Mouse (Mus musculus) forebrain, embryonic 16.5 days (tissue): ENCODE measurements around the gene Atp6v0a4. TPM values are rescaled to one million over a fixed set of nuclear protein-coding genes. Genes with fewer than 3 reads are reported as not detected.

Source experiments
- ATAC-seq: fragments of 200-750 bp; cut with Nextera tagmentation; 2 replicates; pipeline ENCODE4 v1.8.0; 2017; ENCODE audit warnings: mild to moderate bottlenecking, moderate library complexity
- H3K27ac ChIP-seq: fragments of 300-500 bp; sonication (generic); 2 replicates; pipeline ENCODE4 v1.5.1; 2014; ENCODE audit warnings: low read length, control low read depth
- H3K27me3 ChIP-seq: fragments of 300-500 bp; sonication (generic); replicated peaks from 2 replicates; pipeline ENCODE4 v1.6.1; 2014; ENCODE audit warnings: low read length; ENCODE audit not compliant: control insufficient read depth, insufficient read depth
- H3K36me3 ChIP-seq: fragments of 300-500 bp; sonication (generic); 2 replicates; pipeline ENCODE4 v1.6.1; 2014; ENCODE audit not compliant: control insufficient read depth, insufficient read depth
- H3K4me1 ChIP-seq: fragments of 300-500 bp; sonication (generic); replicated peaks from 2 replicates; pipeline ENCODE4 v1.6.1; 2014; ENCODE audit warnings: low read length; ENCODE audit not compliant: control insufficient read depth, insufficient read depth
- H3K4me2 ChIP-seq: fragments of 300-500 bp; sonication (generic); 2 replicates; pipeline ENCODE4 v1.6.1; 2014; ENCODE audit warnings: mild to moderate bottlenecking, low read length, control low read depth
- H3K4me3 ChIP-seq: fragments of 300-500 bp; sonication (generic); replicated peaks from 2 replicates; pipeline ENCODE4 v1.5.1; 2014; ENCODE audit warnings: mild to moderate bottlenecking, low read length, control low read depth
- H3K9ac ChIP-seq: fragments of 300-500 bp; sonication (generic); replicated peaks from 2 replicates; pipeline ENCODE4 v1.6.1; 2014; ENCODE audit warnings: low read depth, low read length, control low read depth
- H3K9me3 ChIP-seq: fragments of 300-500 bp; sonication (generic); 2 replicates; pipeline ENCODE4 v1.6.1; 2016; ENCODE audit warnings: low read length; ENCODE audit not compliant: control insufficient read depth
- WGBS: fragments of 180-500 bp; shearing (Covaris S2); extraction: QIAGEN DNeasy Blood & Tissue Kit; methylation state at CpG from one replicate; pipeline ENCODE4 v1.1.7; 2014; 5-methylcytosine and 5-hydroxymethylcytosine counted together
- polyA plus RNA-seq: library from polyadenylated mRNA; unstranded; fragments of >200 nt; fragmentation: Nextera tagmentation; extraction: Ambion mirVana; gene quantifications from 2 replicates; pipeline ENCODE4 v1.2.1, GENCODE M21; 2015

The Atp6v0a4 gene
- polyA plus RNA-seq, 1 experiment from 2014 or later, result 0.27 TPM

DNA sequence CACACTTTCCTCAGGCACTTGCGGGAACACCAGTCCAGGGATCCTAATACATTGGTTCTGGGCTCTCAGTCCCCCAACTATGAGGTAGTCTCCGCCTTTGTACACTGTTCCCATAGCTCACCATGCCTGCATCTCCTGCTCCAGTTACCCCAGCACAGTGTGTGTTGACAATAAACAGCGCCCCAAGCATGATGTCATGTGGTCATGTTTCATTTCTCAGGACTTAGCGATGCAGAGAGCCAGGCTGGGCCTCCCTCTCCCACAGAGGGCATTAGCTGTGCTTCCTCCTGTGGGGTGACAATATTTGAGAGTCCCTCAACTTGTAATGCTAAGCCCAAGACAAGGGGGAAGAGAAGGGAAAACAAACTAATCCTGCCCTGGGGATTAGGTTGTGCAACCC is 76.4 kb downstream of the Atp6v0a4 start:
- Histone ChIP-seq H3K9me3 (no peaks in the 10 kb centered on the region), H3K27ac (no peak overlapping the region), H3K36me3 (no peaks in the 10 kb centered on the region), H3K4me3 (no peak overlapping the region), H3K4me1 (no peaks in the 10 kb centered on the region), H3K9ac (no peak overlapping the region), H3K4me2 (no peak overlapping the region), H3K27me3 (no peaks in the 10 kb centered on the region)
- ATAC-seq, result no peak
- 67% methylated on average over 4 of the region's 4 CpGs for WGBS

DNA sequence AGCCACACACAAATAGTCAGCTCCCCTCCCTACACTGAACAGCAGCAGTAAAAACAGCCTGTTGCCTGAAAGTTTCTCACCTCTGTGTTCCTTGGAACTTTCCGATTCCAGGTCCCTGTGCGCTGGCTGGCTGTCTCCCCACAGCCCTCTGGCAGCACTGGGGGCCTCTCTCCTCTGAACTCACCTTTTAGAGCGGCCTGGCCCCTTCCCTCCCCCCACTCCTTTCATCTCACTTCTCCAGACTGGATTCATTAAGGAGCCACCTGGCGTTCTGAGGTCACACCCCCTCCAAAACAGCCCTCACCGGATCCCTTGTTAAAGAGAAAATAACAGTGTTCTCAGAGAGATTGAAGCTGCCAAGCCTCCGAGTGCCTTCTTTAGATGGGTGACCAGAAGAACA is 77.5 kb downstream of the Atp6v0a4 start, which contains the start of gene Svopl:
TSS of gene Svopl (minus strand) at position 159 of the 400 bp plus-strand sequence.
- Histone ChIP-seq H3K27ac (no peak within 1 kb of the TSS), H3K4me2 (no peak within 1 kb of the TSS), H3K9ac (no peak within 1 kb of the TSS), H3K9me3 (no peaks in the 10 kb centered on the region), H3K27me3 (no peaks in the 10 kb centered on the region), H3K4me1 (no peaks in the 10 kb centered on the region), H3K36me3 (no peaks in the 10 kb centered on the region), H3K4me3 (no peak within 1 kb of the TSS)
- WGBS, result 11% methylated on average over 6 of the region's 6 CpGs
- no peak for ATAC-seq

DNA sequence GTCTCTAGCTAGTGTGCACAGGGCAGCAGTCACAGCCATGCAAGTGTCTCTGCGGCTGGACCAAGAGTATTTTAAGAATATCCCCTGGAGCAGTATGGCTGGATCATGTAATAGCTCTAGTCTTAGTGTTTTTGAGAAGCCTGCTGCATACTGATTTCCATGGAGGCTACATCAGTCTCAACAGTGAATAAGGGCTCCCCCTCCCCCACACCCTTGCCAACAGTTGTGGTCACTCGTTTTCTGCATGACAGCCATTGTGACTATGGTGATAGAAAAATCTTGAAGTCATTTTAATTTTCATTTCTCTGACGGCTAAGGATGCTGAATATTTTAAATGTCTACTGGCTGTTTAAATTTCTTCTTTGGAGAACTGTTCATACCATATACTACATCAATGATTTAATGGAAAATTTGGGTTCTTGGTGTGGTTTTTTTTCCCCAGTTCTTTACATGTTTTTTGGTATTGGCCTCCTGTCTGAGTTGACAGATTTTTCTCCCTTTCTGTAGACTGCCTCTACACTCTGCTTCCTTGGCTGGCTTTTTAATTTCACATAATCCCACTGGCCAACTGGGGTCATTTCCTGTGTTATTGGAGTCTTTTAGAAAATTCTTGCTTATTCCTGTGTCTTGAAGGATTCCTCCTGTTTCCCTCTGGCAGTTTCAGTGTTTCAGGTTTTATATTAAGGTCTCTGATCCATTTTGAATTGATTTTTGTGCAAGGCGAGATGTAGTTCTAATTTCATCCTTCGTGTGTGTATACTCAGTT is 91.4 kb downstream of the Atp6v0a4 start:
- WGBS, result 73% methylated on average over 5 of the region's 5 CpGs
- ATAC-seq, result no peak
- Histone ChIP-seq H3K9ac (no peak overlapping the region), H3K27ac (no peak overlapping the region), H3K36me3 (no peaks in the 10 kb centered on the region), H3K4me2 (no peak overlapping the region), H3K9me3 (no peaks in the 10 kb centered on the region), H3K4me3 (no peak overlapping the region), H3K4me1 (peaks cover 8% of the 10 kb centered on the region), H3K27me3 (no peaks in the 10 kb centered on the region)

DNA sequence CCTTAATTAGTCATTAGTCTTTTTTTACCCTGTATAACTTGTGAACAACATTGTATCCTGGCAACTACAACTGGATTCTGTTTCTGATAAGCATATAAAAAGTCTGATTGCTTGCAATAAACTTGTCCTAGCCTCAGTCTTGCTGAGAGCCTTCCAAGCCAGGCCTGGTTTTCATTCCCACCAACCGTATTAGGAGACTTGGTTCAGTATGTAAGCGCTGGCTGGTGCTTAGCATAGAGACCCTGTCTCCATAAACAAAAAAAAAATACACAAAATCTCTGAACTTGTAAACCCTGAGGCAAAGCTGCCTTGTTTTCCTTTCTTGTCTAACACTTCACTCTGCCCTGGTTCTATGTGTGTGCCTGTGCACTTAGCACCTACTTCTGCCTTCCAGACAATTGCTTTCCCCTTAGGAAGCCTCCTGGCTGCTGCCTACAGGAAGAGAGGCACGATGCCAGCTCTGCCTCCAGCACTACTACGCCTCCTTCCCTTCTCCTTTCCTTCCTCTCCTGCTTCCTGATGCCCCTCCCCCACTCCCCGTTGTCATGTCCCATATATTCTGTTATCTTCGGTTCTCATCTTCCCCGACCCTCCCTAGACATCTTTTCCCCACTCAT is 92.4 kb downstream of the Atp6v0a4 start:
- H3K27me3 ChIP-seq, result no peaks in the 10 kb centered on the region
- ATAC-seq, result peak; percentile 49; the same call in 1 of the 2 replicates
- 53% methylated on average over 7 of the region's 7 CpGs for WGBS
- no peak overlapping the region for H3K27ac ChIP-seq
- H3K9me3 ChIP-seq, result no peaks in the 10 kb centered on the region
- H3K4me1 ChIP-seq, result peaks cover 8% of the 10 kb centered on the region
- no peak overlapping the region for H3K4me2 ChIP-seq
- H3K9ac ChIP-seq, result no peak overlapping the region
- no peak overlapping the region for H3K4me3 ChIP-seq
- no peaks in the 10 kb centered on the region for H3K36me3 ChIP-seq

DNA sequence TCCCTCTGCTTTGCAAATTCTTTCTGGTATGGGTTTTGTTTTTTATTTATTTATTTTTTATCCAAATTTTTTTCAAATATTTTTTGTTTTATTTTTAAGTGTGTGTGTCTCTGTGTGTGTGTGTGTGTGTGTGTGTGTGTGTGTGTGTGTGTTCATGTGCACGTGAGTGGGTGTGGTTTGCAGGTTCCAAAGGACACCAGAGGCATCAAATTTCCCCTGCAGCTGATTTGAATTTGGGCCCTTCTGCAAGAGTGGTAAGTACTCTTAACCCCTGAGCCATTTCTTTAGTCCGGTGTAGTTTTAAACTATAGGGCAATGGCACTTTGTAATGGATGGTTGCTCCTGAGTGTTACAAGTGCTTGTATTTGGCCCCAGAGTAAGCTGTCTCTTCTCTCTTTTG is 96.2 kb downstream of the Atp6v0a4 start:
- Histone ChIP-seq H3K9me3 (no peaks in the 10 kb centered on the region), H3K27me3 (no peaks in the 10 kb centered on the region), H3K4me2 (no peak overlapping the region), H3K27ac (no peak overlapping the region), H3K4me3 (no peak overlapping the region), H3K36me3 (no peaks in the 10 kb centered on the region), H3K4me1 (peaks cover 8% of the 10 kb centered on the region), H3K9ac (no peak overlapping the region)
- 64% methylated on average over 2 of the region's 2 CpGs for whole genome bisulfite sequencing
- ATAC-seq, result no peak

DNA sequence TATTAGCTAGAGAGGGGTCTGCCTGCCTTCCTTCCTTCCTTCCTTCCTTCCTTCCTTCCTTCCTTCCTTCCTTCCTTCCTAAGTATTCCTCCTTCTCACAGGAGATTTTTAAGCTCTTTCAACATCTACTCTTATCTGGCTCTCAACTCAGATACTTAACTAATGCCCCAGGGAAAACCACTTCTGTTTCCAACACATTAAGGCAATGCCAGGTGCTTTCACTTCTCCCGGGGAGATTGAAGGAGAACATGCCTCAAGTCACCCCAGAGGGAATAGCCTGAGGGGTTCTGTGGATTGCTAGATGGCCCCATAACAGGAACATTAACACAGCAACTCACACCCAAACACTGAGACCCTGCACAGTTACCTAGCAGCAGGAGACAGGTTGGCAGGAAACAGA is 96.6 kb downstream of the Atp6v0a4 start:
- H3K4me2 ChIP-seq, result no peak overlapping the region
- no peak for ATAC-seq
- H3K27ac ChIP-seq, result no peak overlapping the region
- no peaks in the 10 kb centered on the region for H3K9me3 ChIP-seq
- WGBS, result 55% methylated on average over 1 of the region's 1 CpGs
- H3K27me3 ChIP-seq, result no peaks in the 10 kb centered on the region
- H3K36me3 ChIP-seq, result no peaks in the 10 kb centered on the region
- no peak overlapping the region for H3K4me3 ChIP-seq
- H3K4me1 ChIP-seq, result peaks cover 8% of the 10 kb centered on the region
- no peak overlapping the region for H3K9ac ChIP-seq

DNA sequence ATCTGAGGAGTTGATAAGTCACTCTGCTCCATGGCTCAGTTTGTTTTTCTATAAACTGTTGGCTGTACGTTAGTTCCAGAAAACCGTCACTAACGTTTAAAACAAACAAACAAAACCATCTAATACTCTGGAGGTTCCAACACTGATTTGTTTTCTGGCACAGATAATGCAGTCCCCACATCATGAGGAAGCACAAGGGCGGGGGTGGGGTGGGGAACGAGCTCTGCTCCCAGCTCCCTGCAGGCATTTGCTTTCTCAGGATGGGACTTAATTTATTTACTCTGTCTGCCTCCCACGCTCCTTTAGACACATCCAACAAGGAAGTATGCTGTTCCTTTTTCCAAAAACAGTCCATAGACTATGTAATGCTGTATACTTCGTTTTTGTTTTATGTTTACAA is 101.1 kb downstream of the Atp6v0a4 start:
- H3K4me3 ChIP-seq, result no peak overlapping the region
- no peak overlapping the region for H3K9ac ChIP-seq
- ATAC-seq, result no peak
- H3K36me3 ChIP-seq, result no peaks in the 10 kb centered on the region
- H3K9me3 ChIP-seq, result no peaks in the 10 kb centered on the region
- no peaks in the 10 kb centered on the region for H3K4me1 ChIP-seq
- H3K4me2 ChIP-seq, result no peak overlapping the region
- H3K27me3 ChIP-seq, result no peaks in the 10 kb centered on the region
- H3K27ac ChIP-seq, result no peak overlapping the region
- 60% methylated on average over 7 of the region's 7 CpGs for WGBS

DNA sequence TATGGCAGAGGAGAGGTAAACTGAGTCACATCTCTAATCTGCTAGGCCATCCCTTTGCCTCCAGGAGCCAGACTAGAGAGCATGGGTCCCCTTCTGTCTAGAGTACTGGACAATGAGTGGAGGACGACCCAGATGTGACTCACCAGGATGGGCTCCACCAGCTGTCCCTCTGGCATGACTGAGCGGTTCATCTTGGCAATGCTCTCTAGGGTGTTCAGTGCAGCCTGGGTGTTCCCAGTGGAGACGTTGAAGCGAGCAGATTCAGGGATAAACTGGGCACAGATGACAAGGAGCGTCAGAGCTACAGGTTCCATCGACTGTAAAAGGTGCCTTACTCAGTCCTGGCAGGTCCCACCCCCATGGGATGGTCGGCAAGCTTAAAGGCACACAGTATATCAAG is 103.0 kb downstream of the Atp6v0a4 start:
- H3K27me3 ChIP-seq, result no peaks in the 10 kb centered on the region
- H3K9ac ChIP-seq, result no peak overlapping the region
- H3K4me1 ChIP-seq, result no peaks in the 10 kb centered on the region
- H3K9me3 ChIP-seq, result no peaks in the 10 kb centered on the region
- no peak overlapping the region for H3K4me3 ChIP-seq
- no peak for ATAC-seq
- H3K27ac ChIP-seq, result no peak overlapping the region
- no peak overlapping the region for H3K4me2 ChIP-seq
- WGBS, result 85% methylated on average over 7 of the region's 7 CpGs
- H3K36me3 ChIP-seq, result no peaks in the 10 kb centered on the region

DNA sequence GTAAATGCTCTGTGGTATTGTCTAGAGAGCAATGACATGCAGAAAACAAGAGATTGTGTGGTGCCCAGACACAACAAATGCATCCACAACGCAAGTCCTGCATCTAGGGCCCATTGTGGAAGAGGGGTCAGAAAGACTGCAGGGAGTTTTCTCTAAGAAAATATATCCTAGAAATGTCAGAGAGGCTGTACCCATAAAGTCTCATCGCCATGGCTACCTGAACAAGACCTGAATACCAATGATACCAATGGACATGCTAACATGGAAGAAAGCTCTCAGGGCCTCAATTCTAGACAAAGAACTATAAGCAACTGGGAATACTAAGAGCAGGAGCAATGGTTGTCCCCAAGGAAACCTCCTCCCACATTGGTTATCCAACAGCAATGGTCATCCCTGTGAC is 111.6 kb downstream of the Atp6v0a4 start:
- no peak overlapping the region for H3K9ac ChIP-seq
- H3K4me1 ChIP-seq, result no peaks in the 10 kb centered on the region
- H3K27me3 ChIP-seq, result no peaks in the 10 kb centered on the region
- H3K4me2 ChIP-seq, result no peak overlapping the region
- no peak for ATAC-seq
- no peak overlapping the region for H3K27ac ChIP-seq
- 76% methylated on average over 2 of the region's 2 CpGs for WGBS
- H3K4me3 ChIP-seq, result no peak overlapping the region
- H3K9me3 ChIP-seq, result no peaks in the 10 kb centered on the region
- no peaks in the 10 kb centered on the region for H3K36me3 ChIP-seq
